Mouse (Mus musculus) MEL (cell line): ENCODE data around the gene Acod1.

Experiments
- CTCF ChIP-seq, 3 experiments: IDR thresholded peaks in 2 of 3; conservative IDR thresholded peaks in 1 of 3; 2 replicates each; pipeline ENCODE4 v1.5.1; 2011 to 2012; ENCODE audit warnings: low read length in 3 of 3, low read depth in 2 of 3, mild to moderate bottlenecking in 2 of 3, improper control_type of control experiment in 1 of 3, inconsistent platforms in 1 of 3, mixed read lengths in 1 of 3, moderate library complexity in 1 of 3; ENCODE audit not compliant: control insufficient read depth in 1 of 3, insufficient read depth in 1 of 3, poor library complexity in 1 of 3, severe bottlenecking in 1 of 3
- ELF1 ChIP-seq: IDR thresholded peaks from 2 replicates; pipeline ENCODE4 v1.6.1; 2014; ENCODE audit warnings: low read depth, mild to moderate bottlenecking, inconsistent platforms, low read length, improper control_type of control experiment, moderate library complexity
- EP300 ChIP-seq, 2 experiments: IDR thresholded peaks; 2 replicates each; pipeline ENCODE4 v1.6.1; 2011; ENCODE audit warnings: improper control_type of control experiment in 2 of 2, low read length in 2 of 2, low read depth in 1 of 2, mild to moderate bottlenecking in 1 of 2
- HCFC1 ChIP-seq: IDR thresholded peaks from 2 replicates; pipeline ENCODE4 v1.6.1; 2012; ENCODE audit warnings: low read depth, mild to moderate bottlenecking, inconsistent platforms, low read length, improper control_type of control experiment, moderate library complexity
- MAX ChIP-seq: IDR thresholded peaks from 2 replicates; pipeline ENCODE4 v1.6.1; 2011; ENCODE audit warnings: low read length, improper control_type of control experiment
- NRF1 ChIP-seq: IDR thresholded peaks from 2 replicates; pipeline ENCODE4 v1.6.1; 2014; ENCODE audit warnings: low read depth, mild to moderate bottlenecking, inconsistent platforms, low read length, improper control_type of control experiment, moderate library complexity; ENCODE audit not compliant: poor library complexity, insufficient read depth, severe bottlenecking
- POLR2A ChIP-seq, 2 experiments: IDR thresholded peaks; 2 replicates each; pipeline ENCODE4 v1.6.1; 2011 to 2012; ENCODE audit warnings: low read length in 2 of 2, mild to moderate bottlenecking in 2 of 2, control low read depth in 1 of 2, improper control_type of control experiment in 1 of 2, low read depth in 1 of 2, moderate library complexity in 1 of 2; ENCODE audit not compliant: control insufficient read depth in 1 of 2, insufficient read depth in 1 of 2, poor library complexity in 1 of 2
- POLR2AphosphoS2 ChIP-seq: IDR thresholded peaks from 2 replicates; pipeline ENCODE4 v1.6.1; 2011; ENCODE audit warnings: low read length, improper control_type of control experiment
- TAL1 ChIP-seq: IDR thresholded peaks from 2 replicates; pipeline ENCODE4 v1.6.1; 2012; ENCODE audit warnings: mild to moderate bottlenecking, inconsistent platforms, low read length, moderate library complexity, mixed read lengths
- TBP ChIP-seq: IDR thresholded peaks from 2 replicates; pipeline ENCODE4 v1.8.0; 2011; ENCODE audit warnings: low read depth, low read length, improper control_type of control experiment
- USF1 ChIP-seq: IDR thresholded peaks from 2 replicates; pipeline ENCODE4 v1.6.1; 2014; ENCODE audit warnings: low read depth, mild to moderate bottlenecking, inconsistent platforms, low read length, improper control_type of control experiment, moderate library complexity
- USF2 ChIP-seq, 2 experiments: IDR thresholded peaks; 2 replicates each; pipeline ENCODE4 v1.6.1; 2011 to 2012; ENCODE audit warnings: improper control_type of control experiment in 2 of 2, low read length in 2 of 2, borderline replicate concordance in 1 of 2, inconsistent platforms in 1 of 2, low read depth in 1 of 2, mild to moderate bottlenecking in 1 of 2; ENCODE audit not compliant: insufficient read depth in 1 of 2

GRCm38 (mm10) chr14:103093236-103093635 is 46.5 kb downstream of the Acod1 start:
- TF ChIP-seq POLR2A (IDR thresholded peaks at IDR 0.05; ENCODE audit: control insufficient read depth in 1 of 2, insufficient read depth in 1 of 2, low read depth in 1 of 2, low read length in 2 of 2, poor library complexity in 1 of 2) (no peak), POLR2AphosphoS2 (no peak), CTCF (IDR thresholded peaks at IDR 0.05 in 2 of 3, conservative IDR thresholded peaks at IDR 0.05 in 1 of 3; ENCODE audit: control insufficient read depth in 1 of 3, insufficient read depth in 1 of 3, low read depth in 2 of 3, low read length in 3 of 3, poor library complexity in 1 of 3, severe bottlenecking in 1 of 3) (no peak), USF1 (no peak), USF2 (IDR thresholded peaks at IDR 0.05; ENCODE audit: borderline replicate concordance in 1 of 2, insufficient read depth in 1 of 2, low read depth in 1 of 2, low read length in 2 of 2) (no peak), NRF1 (no peak), ELF1 (no peak), MAX (no peak), HCFC1 (no peak), EP300 (IDR thresholded peaks at IDR 0.05; ENCODE audit: low read depth in 1 of 2, low read length in 2 of 2) (no peak), TBP (no peak), TAL1 (no peak)
